Mouse (Mus musculus): Measurements from ENCODE around the gene Atp6v1c2. TPM values are rescaled to one million over a fixed set of nuclear protein-coding genes. Genes with fewer than 3 reads are reported as not detected.

Gene Atp6v1c2
- polyA plus RNA-seq, 1 experiment from 2014 or later: 8.7 TPM

DNA sequence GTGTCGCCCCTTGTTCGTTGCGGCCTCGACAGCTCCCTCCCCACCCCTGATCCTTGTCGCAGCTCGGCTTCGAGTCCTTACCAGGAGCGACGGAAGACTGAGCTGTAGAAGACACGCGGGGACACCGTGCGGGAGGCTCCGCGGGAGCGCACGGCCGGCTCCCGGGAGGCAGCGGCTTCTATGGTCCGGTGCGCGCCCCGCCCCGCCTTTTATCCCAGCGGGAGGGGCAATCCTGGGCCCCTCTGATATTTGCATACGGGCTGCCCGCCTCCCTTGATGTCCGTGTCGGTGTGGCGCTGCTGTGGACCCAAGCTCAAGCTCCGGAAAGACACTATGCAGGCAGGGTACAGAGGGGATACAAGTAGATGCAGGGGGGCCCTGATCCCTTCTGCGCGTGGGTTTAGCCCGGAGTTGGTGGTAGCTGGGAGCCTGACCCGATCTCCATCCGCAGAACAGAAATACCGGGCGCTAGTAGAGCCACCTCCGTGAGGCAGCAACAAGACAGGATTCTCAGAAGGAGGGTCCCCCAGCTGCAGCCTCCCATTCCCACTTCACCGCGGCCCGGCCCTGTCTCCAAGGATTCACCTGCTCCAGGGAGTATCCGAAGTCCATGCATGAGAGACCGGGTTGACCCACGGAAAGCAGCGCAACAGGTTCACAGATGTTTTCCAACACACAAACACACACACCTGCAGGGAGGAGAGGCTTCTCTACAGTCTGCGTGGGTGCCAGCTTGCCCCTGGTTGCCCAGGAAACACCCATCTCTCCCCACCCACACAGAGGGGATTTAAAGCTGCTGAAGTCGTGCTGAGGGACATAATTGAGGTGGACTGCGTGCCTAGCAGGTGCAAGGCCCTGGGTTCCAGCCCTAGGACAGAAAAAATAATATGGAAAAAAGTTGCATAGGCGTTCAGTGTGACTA, 4.3 kb downstream of the Atp6v1c2 start:
- H3K9me3 ChIP-seq (replicated peaks): no peaks in the 10 kb centered on the region
- peak overlapping the region; percentile 46 for H3K4me3 ChIP-seq (replicated peaks)
- 0 out of 2 replicates have a peak overlapping the region, but pooled peaks have one; percentile 23 for H3K9ac ChIP-seq
- ATAC-seq (ENCODE audit: insufficient number of reproducible peaks, low FRiP score, low TSS enrichment, low read depth): no peak
- peaks cover 38% of the 10 kb centered on the region for H3K27me3 ChIP-seq
- WGBS: 4% methylated on average over 51 of the region's 51 CpGs
- H3K4me2 ChIP-seq (replicated peaks): peak overlapping the region; percentile 83
- no peaks in the 10 kb centered on the region for H3K36me3 ChIP-seq
- no peak overlapping the region for H3K27ac ChIP-seq (replicated peaks)
- H3K4me1 ChIP-seq: peaks cover 10% of the 10 kb centered on the region

DNA sequence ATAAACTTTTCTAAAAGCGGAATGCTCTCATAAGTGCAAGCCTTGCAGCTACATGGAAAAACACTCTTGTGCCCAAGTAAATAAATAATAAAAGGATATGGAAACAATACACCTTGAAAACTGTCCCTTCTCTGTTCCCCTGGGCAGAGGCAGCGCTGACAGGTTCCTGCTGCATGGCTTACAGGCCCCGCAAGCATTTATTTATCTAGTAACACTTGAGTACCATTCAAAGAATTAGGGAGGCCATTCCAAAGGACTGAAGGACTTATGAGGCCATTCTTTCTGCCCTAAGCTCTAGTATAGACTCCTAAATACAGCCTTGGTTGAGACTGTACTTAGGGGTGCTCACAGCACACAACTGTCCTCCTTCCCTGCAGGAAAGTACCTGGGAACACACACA, 10.7 kb downstream of the Atp6v1c2 start:
- WGBS: 75% methylated on average over 3 of the region's 3 CpGs
- Histone ChIP-seq H3K36me3 (no peaks in the 10 kb centered on the region), H3K27me3 (peaks cover 11% of the 10 kb centered on the region), H3K4me3 (replicated peaks) (no peak overlapping the region), H3K4me2 (replicated peaks) (no peak overlapping the region), H3K9me3 (replicated peaks) (no peaks in the 10 kb centered on the region), H3K4me1 (no peaks in the 10 kb centered on the region), H3K9ac (no peak overlapping the region), H3K27ac (replicated peaks) (no peak overlapping the region)
- ATAC-seq (ENCODE audit: insufficient number of reproducible peaks, low FRiP score, low TSS enrichment, low read depth): no peak

DNA sequence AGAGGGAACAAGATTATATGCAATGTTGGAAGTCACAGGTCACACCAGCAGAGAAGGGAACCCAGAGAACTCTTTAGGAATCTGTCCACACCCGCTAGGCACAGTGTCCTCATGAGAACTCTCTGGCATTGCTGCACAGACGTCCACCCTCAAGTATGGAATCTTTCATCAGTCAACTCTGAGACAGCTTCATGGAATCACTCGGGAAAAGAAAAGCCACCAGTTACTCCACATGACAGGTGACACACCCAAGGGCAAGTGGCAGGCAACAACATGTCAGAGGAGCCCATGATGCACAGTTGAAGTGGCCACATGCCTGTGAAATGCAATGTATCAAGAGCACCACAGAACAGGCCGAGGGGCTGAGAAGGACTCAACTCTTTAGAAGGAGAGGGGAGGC, 11.2 kb downstream of the Atp6v1c2 start:
- H3K9me3 ChIP-seq (replicated peaks): no peaks in the 10 kb centered on the region
- no peak for ATAC-seq (ENCODE audit: insufficient number of reproducible peaks, low FRiP score, low TSS enrichment, low read depth)
- H3K27ac ChIP-seq (replicated peaks): no peak overlapping the region
- H3K4me1 ChIP-seq: no peaks in the 10 kb centered on the region
- no peak overlapping the region for H3K9ac ChIP-seq
- no peak overlapping the region for H3K4me3 ChIP-seq (replicated peaks)
- H3K4me2 ChIP-seq (replicated peaks): no peak overlapping the region
- peaks cover 6% of the 10 kb centered on the region for H3K27me3 ChIP-seq
- 48% methylated on average over 4 of the region's 4 CpGs for WGBS
- H3K36me3 ChIP-seq: no peaks in the 10 kb centered on the region

DNA sequence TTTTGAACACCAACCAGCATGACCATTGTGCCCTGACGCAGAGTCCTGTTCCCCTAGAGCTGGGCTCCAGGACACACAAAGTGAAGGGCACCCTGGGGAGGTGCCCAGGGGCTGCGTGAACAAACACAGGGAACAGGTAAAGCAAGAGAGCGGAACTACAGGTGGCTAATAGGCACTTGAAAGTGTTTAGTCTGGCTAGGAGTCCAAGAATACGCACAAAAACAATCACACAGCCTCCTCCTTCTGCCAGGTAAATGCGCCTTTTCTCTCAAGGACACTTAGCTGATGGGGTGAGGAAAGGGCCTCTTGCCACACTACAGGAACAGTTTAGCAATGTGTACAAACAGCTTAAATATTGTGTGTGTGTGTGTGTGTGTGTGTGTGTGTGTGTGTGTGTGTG, 13.1 kb downstream of the Atp6v1c2 start:
- H3K27me3 ChIP-seq: no peaks in the 10 kb centered on the region
- H3K4me3 ChIP-seq (replicated peaks): no peak overlapping the region
- H3K9me3 ChIP-seq (replicated peaks): no peaks in the 10 kb centered on the region
- no peak overlapping the region for H3K27ac ChIP-seq (replicated peaks)
- WGBS: 91% methylated on average over 5 of the region's 5 CpGs
- no peaks in the 10 kb centered on the region for H3K4me1 ChIP-seq
- no peaks in the 10 kb centered on the region for H3K36me3 ChIP-seq
- no peak overlapping the region for H3K9ac ChIP-seq
- no peak overlapping the region for H3K4me2 ChIP-seq (replicated peaks)
- no peak for ATAC-seq (ENCODE audit: insufficient number of reproducible peaks, low FRiP score, low TSS enrichment, low read depth)

DNA sequence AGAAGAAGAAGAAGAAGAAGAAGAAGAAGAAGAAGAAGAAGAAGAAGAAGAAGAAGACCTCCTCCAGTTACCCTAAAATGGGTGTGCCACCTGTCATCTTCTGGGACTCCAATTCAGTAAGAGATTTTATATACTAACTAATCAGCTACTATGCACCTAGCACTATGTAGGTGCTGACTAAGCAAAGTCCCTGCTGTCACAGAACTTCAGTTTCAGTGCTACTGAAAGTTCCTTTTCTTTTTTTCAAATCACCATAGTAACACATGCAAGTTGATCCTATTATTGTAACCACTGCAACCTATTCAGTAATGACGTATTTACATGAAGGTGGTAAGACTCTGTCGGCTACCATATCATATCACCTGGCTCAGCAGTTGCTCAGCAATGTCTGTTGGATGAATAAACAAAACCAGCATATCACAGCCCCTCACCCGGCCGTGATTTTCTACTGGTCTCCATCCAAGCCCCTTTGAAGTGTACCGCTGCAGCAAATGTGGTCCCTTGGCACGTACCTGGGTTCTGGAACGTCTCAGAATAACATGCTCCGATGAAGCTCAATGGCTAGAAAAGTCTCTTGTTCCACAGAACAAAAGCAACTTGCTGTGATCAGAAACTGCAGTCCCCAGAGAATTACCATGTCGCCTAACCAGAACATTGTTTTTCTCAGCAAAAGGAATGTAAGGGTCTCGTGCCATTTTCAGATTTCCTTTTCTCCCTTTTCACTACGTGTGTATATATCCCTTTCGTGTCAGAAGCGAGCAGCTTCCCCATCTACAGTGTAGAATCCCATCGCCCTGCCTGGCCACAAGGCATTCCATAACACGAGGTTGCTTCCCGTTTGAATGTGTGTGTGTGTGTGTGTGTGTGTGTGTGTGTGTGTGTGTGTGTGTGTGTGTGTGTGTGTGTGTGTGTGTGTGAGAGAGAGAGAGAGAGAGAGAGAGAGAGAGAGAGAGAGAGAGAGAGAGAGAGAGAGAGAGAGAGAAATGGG, 18.0 kb downstream of the Atp6v1c2 start:
- Histone ChIP-seq H3K27me3 (no peaks in the 10 kb centered on the region), H3K4me1 (0 out of 2 replicates have a peak, but pooled peaks cover 3% of the 10 kb centered on the region), H3K27ac (replicated peaks) (no peak overlapping the region), H3K9ac (no peak overlapping the region), H3K9me3 (replicated peaks) (no peaks in the 10 kb centered on the region), H3K4me3 (replicated peaks) (no peak overlapping the region), H3K36me3 (no peaks in the 10 kb centered on the region), H3K4me2 (replicated peaks) (no peak overlapping the region)
- peak; percentile 46 for ATAC-seq (ENCODE audit: insufficient number of reproducible peaks, low FRiP score, low TSS enrichment, low read depth)
- WGBS: 61% methylated on average over 16 of the region's 16 CpGs

DNA sequence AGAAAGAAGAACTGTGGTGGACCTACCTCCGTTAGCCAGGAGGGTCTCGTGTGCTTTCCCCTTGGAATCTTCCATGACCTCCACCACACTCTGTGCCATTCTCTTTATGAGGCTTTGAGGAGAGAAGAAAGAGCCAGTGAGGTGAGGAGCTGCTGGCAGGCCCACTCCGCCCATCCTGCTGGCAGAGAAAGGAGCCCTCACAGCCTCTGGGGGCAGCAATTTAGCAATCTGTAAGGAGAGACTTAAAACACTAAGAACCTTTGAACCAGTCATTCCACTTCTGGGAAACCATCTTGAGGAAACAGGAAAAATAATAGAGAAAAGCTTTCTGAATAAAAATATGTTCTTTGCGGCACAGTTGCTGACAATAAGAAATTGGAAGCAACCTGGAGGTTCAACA, 20.9 kb downstream of the Atp6v1c2 start:
- ATAC-seq (ENCODE audit: insufficient number of reproducible peaks, low FRiP score, low TSS enrichment, low read depth): no peak
- Histone ChIP-seq H3K27me3 (no peaks in the 10 kb centered on the region), H3K36me3 (no peaks in the 10 kb centered on the region), H3K4me3 (replicated peaks) (no peak overlapping the region), H3K27ac (replicated peaks) (no peak overlapping the region), H3K9me3 (replicated peaks) (no peaks in the 10 kb centered on the region), H3K4me1 (0 out of 2 replicates have a peak, but pooled peaks cover 3% of the 10 kb centered on the region), H3K4me2 (replicated peaks) (no peak overlapping the region), H3K9ac (no peak overlapping the region)
- 26% methylated on average over 4 of the region's 4 CpGs for WGBS

DNA sequence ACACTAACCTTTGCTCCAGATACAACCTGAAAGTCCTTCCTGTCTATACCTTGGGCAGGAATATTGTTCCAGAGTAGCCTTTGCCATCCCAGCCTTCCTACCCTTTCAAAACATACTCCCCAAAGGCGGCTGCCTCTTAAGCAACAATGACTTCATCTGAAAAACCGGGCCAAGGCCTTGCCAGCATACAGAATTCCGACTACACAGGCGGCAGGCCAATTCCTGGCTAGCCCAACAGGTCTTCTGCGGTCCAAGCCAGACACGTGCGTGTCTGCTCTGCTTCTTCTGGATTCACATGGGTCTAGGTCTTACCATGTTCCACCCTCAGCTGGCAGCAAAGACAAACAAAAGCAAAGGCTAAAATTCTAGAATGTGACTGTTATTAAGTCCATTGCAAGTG, 23.7 kb downstream of the Atp6v1c2 start:
- Histone ChIP-seq H3K27me3 (no peaks in the 10 kb centered on the region), H3K4me1 (0 out of 2 replicates have a peak, but pooled peaks cover 3% of the 10 kb centered on the region), H3K9me3 (replicated peaks) (no peaks in the 10 kb centered on the region), H3K4me2 (replicated peaks) (no peak overlapping the region), H3K27ac (replicated peaks) (no peak overlapping the region), H3K4me3 (replicated peaks) (no peak overlapping the region), H3K9ac (no peak overlapping the region), H3K36me3 (no peaks in the 10 kb centered on the region)
- no peak for ATAC-seq (ENCODE audit: insufficient number of reproducible peaks, low FRiP score, low TSS enrichment, low read depth)
- 85% methylated on average over 7 of the region's 7 CpGs for WGBS

DNA sequence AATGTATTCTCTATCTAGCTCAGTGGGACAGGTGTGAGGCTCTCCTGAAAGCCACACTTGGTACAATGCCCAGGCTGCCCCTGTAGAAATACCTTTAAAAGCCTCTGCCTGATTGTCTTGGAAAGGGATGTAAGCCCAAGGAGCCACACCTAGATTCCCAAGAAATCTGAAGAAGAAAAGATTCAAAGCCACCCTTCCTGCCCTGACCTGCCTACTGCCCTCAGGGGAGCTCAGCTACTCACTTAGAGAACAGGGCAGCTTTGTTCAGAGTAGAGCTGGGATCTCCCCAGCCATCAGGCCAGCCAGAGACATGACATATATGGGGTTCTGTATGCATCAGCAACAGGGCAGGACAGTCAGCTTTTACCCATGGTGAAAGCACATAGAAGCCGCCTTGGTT, 29.3 kb downstream of the Atp6v1c2 start:
- ATAC-seq (ENCODE audit: insufficient number of reproducible peaks, low FRiP score, low TSS enrichment, low read depth): no peak
- Histone ChIP-seq H3K9ac (no peak overlapping the region), H3K4me1 (no peaks in the 10 kb centered on the region), H3K9me3 (replicated peaks) (no peaks in the 10 kb centered on the region), H3K4me3 (replicated peaks) (no peak overlapping the region), H3K27ac (replicated peaks) (no peak overlapping the region), H3K4me2 (replicated peaks) (no peak overlapping the region), H3K36me3 (no peaks in the 10 kb centered on the region), H3K27me3 (no peaks in the 10 kb centered on the region)
- WGBS: 80% methylated on average over 1 of the region's 1 CpGs

DNA sequence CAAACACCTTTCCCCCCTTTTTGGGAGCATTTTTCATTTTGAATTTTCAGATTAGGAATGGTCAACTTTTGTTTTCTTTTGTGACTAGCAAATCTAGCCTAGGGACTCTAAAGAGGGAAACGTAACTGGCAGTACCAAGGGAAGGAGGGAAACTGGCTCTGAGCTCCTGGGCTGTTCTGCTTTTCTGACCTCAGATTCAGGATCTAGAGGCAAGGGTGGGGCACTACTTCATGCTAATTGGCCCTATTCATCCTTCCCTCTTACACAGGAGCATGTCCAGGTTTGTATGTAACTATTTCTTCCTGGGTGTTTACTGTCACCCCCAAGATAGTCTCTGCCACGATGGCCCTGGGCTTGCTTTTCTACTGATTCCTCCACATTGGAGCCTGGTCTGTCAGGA, 32.3 kb downstream of the Atp6v1c2 start:
- no peak overlapping the region for H3K4me2 ChIP-seq (replicated peaks)
- H3K9me3 ChIP-seq (replicated peaks): no peaks in the 10 kb centered on the region
- H3K27me3 ChIP-seq: no peaks in the 10 kb centered on the region
- no peak overlapping the region for H3K9ac ChIP-seq
- H3K36me3 ChIP-seq: no peaks in the 10 kb centered on the region
- WGBS: 74% methylated on average over 2 of the region's 2 CpGs
- H3K4me1 ChIP-seq: no peaks in the 10 kb centered on the region
- no peak overlapping the region for H3K4me3 ChIP-seq (replicated peaks)
- no peak for ATAC-seq (ENCODE audit: insufficient number of reproducible peaks, low FRiP score, low TSS enrichment, low read depth)
- H3K27ac ChIP-seq (replicated peaks): no peak overlapping the region

DNA sequence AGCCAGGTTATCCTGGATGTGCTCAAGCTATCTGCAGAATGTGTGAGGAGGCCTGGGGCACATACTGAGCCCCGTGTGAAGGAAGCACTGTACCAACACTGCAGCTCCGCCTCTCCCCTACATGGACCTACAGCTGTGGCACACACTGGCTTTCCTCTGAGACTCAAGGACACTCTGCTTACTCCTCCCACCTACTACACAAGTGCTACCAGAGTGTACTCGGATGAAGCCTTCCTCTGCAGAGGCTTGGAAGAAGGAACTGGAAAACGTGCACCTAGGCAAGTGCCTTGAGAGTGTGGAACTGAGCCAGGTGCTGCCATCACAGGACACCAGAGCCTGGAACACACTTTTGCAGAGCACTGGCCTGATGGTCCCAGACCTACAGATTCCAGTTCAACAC, 38.6 kb downstream of the Atp6v1c2 start:
- no peaks in the 10 kb centered on the region for H3K27me3 ChIP-seq
- no peak overlapping the region for H3K9ac ChIP-seq
- H3K9me3 ChIP-seq (replicated peaks): no peaks in the 10 kb centered on the region
- no peak overlapping the region for H3K4me2 ChIP-seq (replicated peaks)
- WGBS: 60% methylated on average over 4 of the region's 4 CpGs
- no peak overlapping the region for H3K27ac ChIP-seq (replicated peaks)
- no peak overlapping the region for H3K4me3 ChIP-seq (replicated peaks)
- ATAC-seq (ENCODE audit: insufficient number of reproducible peaks, low FRiP score, low TSS enrichment, low read depth): no peak
- peaks cover 7% of the 10 kb centered on the region; the same call in 1 of the 2 replicates for H3K4me1 ChIP-seq
- peaks cover 4% of the 10 kb centered on the region; the same call in 1 of the 2 replicates for H3K36me3 ChIP-seq

DNA sequence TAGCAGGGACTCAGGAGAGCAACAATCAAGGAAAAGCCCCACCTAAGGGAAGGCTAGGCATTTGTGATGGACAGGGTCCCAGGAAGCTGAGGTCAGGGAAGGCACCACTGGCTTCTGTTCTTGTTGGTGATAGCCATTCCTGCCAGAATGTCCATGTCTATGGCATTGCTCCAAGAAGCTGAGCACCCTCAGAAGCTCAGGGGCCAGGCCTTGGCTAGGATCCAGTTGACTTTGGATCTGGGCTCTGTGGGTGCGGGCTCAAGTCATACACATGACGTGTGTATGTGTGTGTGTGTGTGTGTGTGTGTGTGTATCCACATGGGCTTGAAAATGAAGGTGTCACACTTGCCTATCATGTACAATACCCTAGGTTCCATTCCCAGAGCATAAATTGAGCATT, 39.2 kb downstream of the Atp6v1c2 start:
- 89% methylated on average over 2 of the region's 2 CpGs for WGBS
- Histone ChIP-seq H3K36me3 (peaks cover 10% of the 10 kb centered on the region), H3K27ac (replicated peaks) (no peak overlapping the region), H3K9me3 (replicated peaks) (no peaks in the 10 kb centered on the region), H3K4me2 (replicated peaks) (no peak overlapping the region), H3K27me3 (no peaks in the 10 kb centered on the region), H3K9ac (no peak overlapping the region), H3K4me3 (replicated peaks) (no peak overlapping the region), H3K4me1 (peaks cover 7% of the 10 kb centered on the region; the same call in 1 of the 2 replicates)
- ATAC-seq (ENCODE audit: insufficient number of reproducible peaks, low FRiP score, low TSS enrichment, low read depth): no peak

All from embryonic facial prominence, embryonic 15.5 days (tissue).